Mouse (Mus musculus) frontal cortex, postnatal 25 days (tissue): ENCODE measurements around the gene Zfp943.
"Not testable (repeated sequence)": the region's sequence is repeated elsewhere in the genome, so short reads cannot be mapped to it uniquely, and the experiment has no call there.

Experiments
- DNase-seq, 2 experiments: peaks; one replicate each; pipeline ENCODE4 v3.0.0; 2022; ENCODE audit warnings: low spot score in 2 of 2

Zfp943 gene

DNA sequence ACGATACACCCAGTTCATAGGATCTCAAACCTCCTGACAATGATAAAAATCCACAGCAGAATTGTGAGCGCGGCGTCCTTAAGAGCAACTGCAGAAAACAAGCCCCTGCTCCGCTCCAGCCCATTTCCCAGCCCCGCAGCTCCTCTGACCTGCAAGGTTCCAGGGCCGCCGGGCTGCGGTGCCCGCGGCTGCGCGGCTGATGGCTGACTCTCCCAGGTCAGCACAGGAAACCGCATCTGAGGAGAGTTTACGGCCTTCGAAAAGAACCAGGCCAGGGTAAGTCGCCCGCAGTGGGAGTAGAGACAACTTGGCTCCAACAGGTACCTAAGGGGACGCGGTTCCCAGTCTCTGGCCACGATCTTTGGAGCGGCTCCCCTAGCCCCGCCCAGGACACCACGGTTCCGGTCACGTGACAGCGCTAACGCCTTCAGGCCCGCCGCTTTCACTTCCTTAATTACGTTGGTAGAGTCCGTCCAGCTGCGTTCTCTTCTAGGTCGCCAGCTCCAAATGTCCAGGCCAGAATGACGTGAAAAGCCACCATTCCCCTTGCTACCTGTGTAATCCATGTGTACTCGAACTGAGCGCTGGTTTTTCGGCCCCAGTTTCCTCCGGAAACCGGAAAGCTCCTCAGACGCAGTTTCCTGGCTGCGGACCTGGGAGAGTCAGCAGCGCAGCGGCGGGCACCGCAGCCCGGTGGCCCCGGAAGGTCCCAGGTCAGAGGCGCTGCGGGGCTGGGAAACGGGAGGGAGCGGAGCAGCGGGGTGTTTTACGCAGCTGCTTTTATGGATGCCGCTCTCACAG lies at the start of gene Zfp943, which contains the start of gene Zfp942:
Gene Zfp943, plus strand, starts transcription at position 446 of the 801 bp plus-strand sequence.
Gene Zfp942, minus strand, starts transcription at position 358 of the 801 bp plus-strand sequence.
- DNase-seq: peak; percentile 71 to 74

DNA sequence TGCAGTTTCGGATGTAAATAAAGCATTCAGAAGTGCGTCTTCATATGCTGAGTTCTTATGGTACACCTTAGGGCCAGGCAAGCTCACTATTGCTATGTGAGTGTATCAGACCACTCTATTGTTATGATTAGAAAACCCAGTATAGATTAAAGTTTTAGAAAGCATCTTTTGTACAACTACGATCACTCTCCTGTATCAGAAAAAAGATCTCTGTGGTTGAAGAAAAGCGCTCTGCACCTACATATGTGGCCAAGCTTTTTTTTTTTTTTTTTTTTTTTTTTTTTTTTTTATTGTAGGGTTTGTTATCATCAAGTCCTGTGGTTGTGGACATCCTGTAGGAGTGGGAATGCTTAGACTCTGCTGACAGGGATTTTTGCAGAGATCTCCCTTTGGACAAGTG lies 950 bp downstream of the Zfp943 start:
- DNase-seq: no peak

- DNase-seq: not testable (repeated sequence)
These were observed 73.2 kb downstream of the Zfp943 start for GRCm38 (mm10) chr17:22035594-22035993.

GRCm38 (mm10) chr17:22049403-22049802 lies 87.1 kb downstream of the Zfp943 start:
- DNase-seq: no peak

DNA sequence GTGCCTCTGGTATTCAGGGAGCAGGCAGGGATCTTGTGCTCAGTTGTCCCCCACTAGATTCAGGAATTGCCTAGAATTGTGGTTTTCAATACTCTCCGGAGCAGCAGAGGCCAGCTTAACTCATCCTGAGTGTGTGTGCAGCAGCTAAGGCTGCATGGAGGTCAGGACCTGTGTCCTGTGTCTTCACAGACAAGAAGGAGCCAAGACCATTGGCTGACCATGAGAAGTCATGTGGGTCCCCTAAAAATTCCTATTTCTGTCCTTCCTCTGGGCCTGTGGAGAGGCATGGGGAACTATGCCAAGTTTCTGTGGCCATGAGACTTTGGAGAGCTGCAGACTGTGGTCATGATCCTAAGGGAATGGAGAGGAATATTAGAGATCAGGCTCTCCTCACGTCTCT lies 90.9 kb downstream of the Zfp943 start:
- DNase-seq: no peak

GRCm38 (mm10) chr17:22081031-22081631 lies 118.8 kb downstream of the Zfp943 start:
- DNase-seq: peak; percentile 54 to 57

DNA sequence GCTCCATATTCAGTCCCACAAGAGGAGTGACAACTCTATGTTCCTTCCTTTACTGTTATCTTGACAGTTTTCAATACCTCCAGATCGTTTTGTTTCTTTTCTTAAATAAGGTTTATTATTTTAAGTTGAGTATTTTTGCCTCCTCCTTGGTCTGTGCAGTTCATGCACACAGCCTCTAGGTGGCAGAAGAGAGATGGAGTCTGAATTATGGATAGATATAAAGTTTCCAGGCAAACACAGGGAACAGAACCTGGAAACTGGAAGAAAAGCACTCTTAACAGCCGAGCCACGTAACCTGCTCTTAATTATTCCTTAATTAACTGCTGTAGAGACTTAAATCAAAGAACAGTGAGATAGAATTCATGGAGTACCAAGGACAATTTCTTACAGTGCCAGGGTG lies 120.9 kb downstream of the Zfp943 start:
- peak in 1 of 2 experiments; percentile 13 for DNase-seq

DNA sequence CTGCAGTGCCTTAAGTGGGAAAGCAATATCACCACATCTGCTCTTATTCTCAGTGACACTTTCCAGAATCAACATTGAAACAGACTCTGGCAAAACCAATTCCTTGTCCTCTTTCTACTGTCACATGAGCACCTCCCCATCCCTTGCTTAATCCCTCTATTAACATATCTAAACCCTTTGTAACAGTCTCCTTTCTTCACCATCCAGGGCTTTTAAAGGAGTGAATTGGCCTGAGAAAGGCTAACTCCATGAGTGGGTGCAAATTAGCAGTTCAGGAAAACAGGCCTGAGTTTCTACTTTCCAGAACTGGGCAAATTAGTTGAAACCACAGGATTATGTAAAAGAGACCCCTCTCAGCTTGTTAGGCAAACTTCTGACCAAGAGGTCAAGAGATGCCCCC lies 156.4 kb downstream of the Zfp943 start:
- DNase-seq: no peak
